Mouse (Mus musculus) adrenal gland (tissue): Measurements from ENCODE around the gene Bin2.

Experiments used
- intact Hi-C: fragments of 180-260 bp; cut with DNase I; formaldehyde crosslinking; loops from one replicate; pipeline ENCODE4 v1.15.1; 2025

The Bin2 gene

GRCm38 (mm10) chr15:100660306-100660705 lies 9.0 kb downstream of the Bin2 start:
- intact Hi-C loops = no loop called here

GRCm38 (mm10) chr15:100655201-100655600 lies 14.2 kb downstream of the Bin2 start:
- intact Hi-C loops = no loop called here

DNA sequence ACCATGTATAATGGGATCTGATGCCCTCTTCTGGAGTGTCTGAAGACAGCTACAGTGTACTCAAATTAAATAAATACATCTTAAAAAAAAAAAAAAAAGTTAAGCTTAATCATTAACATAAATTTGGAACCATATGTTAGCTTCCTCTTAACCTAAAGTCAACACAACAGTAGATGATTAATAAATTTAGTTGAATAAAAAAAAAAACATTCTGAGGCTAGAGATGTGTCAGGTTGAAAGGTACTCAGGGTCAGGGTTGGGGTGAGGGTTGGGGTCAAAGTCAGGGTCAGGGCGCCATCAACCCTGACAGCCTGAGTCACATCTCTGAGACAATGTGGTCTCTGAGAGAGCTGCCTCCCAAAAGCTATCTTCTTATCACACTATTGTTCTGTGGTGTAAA lies 15.1 kb downstream of the Bin2 start:
- intact Hi-C loops = no loop called here

GRCm38 (mm10) chr15:100651610-100652009 lies 17.7 kb downstream of the Bin2 start:
- intact Hi-C loops = no loop called here

GRCm38 (mm10) chr15:100650111-100650510 lies 19.2 kb downstream of the Bin2 start:
- intact Hi-C loops = no loop called here

GRCm38 (mm10) chr15:100646161-100646560 lies 23.2 kb downstream of the Bin2 start:
- intact Hi-C loops = no loop called here

GRCm38 (mm10) chr15:100642451-100642850 lies 26.9 kb downstream of the Bin2 start:
- intact Hi-C loops = no loop called here

DNA sequence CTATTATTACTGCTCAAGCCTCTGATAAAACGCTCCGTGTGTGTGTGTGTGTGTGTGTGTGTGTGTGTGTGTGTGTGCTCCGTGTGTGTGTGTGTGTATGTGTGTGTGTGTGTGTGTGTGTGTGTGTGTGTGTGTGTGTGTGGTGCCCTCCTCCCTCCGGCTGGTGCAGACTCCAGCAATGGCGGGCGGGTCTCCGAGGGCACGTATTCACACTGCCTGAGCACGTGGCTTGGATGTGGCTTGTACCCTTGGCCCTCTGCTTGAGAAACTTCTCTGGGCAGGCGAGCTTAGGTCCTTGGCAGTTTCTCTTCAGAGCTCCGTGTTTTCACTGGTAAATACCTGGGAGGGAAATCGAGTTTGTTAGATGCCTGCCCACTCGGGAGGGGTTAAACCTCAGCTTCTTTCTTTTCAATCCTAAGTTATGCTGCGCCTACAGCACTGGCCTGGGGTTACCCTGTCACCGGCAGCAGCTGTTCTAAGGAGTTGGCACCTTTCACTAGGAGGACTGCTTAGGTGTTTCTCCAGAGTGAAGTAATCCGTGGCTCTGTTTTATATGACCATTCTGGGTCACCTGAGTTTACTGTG lies 28.0 kb downstream of the Bin2 start:
- intact Hi-C loops = no loop called here

- intact Hi-C loops = loop anchor here (5.0 kb wide), 1 partner anchor 42 kb away; no protein-coding TSS in a partner anchor
Observed at GRCm38 (mm10) chr15:100639972-100640750, 29.2 kb downstream of the Bin2 start.

DNA sequence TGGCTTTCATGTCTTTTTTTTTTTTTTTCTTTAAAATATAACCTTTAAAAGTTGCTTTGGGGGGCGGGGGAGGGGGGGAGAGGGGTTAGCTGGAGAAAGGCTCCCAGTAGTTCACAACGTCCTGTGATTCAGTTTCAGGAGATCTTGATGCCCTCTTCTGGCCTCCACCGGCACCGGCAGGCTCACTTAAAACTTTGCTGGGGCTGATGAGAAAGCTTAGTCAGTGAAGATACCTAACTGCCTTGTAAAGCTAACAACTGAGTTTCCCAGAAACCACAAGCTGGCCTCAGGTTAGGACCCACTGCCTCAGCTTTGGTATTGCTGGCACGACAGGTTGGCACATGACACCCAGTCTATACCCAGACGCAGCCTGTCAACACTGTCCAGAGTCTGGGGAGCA lies 31.7 kb downstream of the Bin2 start:
- intact Hi-C loops = loop anchor here (5.0 kb wide), 1 partner anchor 45 kb away; no protein-coding TSS in a partner anchor

- intact Hi-C loops = loop anchor here (5.0 kb wide), 1 partner anchor 45 kb away; no protein-coding TSS in a partner anchor
Observed at GRCm38 (mm10) chr15:100636700-100637501, 32.5 kb downstream of the Bin2 start, which contains the start of gene Smagp. Gene Smagp (minus strand): TSS chr15:100636940.

DNA sequence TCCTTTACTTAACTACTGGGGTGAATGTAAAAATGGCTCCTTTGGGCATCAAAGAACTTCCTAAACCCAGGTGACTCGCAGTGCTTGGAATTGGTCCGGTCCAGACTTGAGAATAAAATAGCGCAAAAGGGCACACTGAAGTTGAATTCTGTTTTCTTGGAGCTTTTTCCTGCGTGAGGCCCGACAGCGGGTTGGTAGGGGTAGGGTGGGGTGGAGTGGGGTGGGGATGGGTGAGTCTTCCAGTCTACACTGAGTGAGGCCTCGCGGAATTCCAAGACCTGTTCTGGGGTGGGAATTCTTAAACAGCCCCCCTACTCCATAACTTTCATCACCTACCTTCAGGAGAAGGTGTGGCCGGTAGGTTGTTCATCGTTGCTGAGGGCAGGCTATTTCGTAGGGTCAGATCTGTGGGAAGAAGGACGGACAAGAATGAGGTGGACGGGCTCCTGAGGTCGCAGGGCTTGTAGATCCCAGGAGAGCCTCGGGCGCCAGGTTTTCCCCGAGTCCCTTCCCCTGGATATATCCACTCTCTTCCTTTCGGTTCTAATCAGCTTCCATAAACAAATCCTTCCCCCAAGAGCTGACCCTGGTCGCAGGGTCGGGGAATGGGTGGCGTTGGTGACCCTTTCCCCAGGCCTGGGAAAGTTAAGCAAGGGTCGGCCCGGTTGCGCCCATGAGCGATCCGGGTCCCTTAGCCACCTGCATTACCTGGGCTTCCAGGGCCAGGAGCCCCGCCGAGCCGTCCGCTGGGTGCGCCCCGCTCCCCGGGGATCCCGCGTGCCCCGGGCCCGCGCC lies 33.3 kb downstream of the Bin2 start:
- intact Hi-C loops = loop anchor here (5.0 kb wide), 1 partner anchor 46 kb away; no protein-coding TSS in a partner anchor

GRCm38 (mm10) chr15:100635239-100635638 lies 34.1 kb downstream of the Bin2 start:
- intact Hi-C loops = loop anchor here (5.0 kb wide), 1 partner anchor 47 kb away; no protein-coding TSS in a partner anchor

DNA sequence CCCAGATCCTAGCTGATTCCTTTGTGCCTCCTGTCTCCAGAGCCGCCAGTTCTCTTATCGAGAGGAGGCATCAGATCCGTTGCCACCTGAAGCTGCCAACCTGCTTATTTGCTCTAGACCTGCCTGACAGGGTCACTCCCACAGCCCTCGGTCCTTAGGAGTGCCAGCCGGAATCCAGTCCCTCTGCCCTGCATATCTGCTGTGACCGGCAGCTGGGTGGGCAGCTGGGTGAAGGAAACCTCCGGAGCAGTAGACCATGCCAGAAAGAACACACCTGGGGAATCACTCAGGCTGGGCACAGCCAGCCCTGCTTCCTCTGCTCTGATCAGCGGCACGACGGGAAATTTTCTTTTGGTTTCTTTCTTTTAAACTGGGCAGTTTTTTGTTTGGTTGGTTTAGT lies 36.0 kb downstream of the Bin2 start:
- intact Hi-C loops = loop anchor here (5.0 kb wide), 1 partner anchor 39 kb away; no protein-coding TSS in a partner anchor

DNA sequence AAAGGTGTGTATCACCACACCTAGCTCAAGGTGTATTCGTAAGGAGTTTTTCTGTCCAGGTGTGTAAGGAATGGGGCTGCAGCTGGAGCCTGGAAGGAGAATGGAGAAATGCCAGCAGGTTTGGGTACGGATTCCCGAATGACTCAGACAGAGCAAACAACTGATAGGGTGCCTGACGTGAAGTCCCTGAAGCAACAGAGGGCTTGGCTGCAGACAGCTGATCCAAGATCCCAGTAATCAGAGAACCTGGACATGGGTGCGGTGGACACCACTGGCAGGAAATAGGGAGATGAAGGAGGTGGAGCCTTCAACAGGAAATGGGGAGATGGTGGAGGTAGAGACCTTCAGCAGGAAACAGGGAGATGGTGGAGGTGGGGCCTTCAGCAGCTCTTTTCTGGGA lies 37.0 kb downstream of the Bin2 start:
- intact Hi-C loops = loop anchor here (5.0 kb wide), 1 partner anchor 40 kb away; no protein-coding TSS in a partner anchor

- intact Hi-C loops = loop anchor here (5.0 kb wide), 1 partner anchor 41 kb away; no protein-coding TSS in a partner anchor
Observed at GRCm38 (mm10) chr15:100631454-100632170, 37.7 kb downstream of the Bin2 start.

DNA sequence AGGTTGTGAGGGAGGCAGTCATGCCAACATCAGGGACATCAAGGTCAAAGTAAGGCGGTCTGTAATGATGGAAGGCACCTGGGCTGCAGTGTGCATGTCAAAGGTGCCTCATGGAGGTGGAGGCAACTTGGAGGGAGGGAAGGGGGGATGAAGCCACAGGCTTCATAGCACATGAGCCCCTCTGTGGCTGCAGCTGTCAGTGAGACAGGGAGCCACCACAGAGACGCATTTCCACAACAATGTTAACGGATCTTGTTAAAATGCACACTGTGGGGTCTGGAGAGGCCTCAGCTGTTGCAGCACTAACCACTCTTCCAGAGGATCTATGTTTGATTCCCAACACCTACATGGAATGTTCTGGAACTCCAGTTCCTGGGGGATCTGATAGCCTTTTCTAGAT lies 39.2 kb downstream of the Bin2 start:
- intact Hi-C loops = loop anchor here (5.0 kb wide), 1 partner anchor 42 kb away; no protein-coding TSS in a partner anchor

GRCm38 (mm10) chr15:100628797-100629196 lies 40.6 kb downstream of the Bin2 start:
- intact Hi-C loops = no loop called here

DNA sequence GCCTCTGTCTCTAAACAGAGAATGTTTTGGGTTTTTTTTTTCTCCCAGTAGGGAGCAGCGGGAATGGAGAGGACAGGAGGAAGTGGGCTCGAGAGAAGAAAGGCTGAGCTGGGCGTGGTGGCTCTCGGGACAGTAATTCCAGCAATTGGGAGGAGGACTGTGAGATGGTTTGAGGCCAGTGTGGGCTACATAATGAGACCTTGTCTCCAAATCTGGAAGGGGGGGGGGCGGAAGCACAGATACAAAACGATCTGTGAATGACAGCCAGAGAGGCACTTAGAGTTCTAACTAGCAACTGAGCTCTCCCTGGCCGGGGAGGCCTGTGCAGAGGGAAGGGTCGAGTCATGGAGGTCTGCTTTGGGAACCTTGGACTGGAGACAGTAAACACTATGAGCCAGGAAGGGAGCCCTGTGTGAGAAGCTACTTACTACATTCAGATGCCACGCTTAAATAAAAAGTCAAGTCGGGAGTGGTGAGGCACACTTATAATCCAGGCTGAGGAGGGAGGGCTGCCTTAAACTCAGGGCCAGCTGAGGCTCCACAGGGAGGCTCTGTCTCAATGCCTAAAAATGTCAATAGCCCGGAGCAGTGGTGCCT lies 41.5 kb downstream of the Bin2 start:
- intact Hi-C loops = no loop called here

DNA sequence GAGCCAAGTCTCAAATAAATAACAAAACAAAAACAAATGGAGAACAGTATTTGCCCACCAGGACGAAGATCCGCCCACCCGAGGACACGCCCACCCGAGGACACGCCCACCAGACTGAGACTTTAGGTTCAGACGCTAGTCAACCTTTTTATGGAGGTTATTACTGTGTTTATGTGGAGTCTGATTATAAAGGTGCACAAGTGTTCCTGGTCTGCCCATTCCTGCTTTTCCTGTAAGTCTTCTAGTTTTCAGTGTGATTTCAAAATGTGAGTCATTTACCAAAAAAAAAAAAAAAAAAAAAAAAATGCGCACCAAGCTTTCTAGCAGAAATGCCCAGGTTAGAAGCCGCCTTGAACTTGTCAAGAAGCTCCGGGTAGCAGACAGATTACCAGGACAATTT lies 42.1 kb downstream of the Bin2 start:
- intact Hi-C loops = no loop called here
